Mouse (Mus musculus): ENCODE data around the gene Spc25. TPM values are rescaled to one million over a fixed set of nuclear protein-coding genes. Genes with fewer than 3 reads are reported as not detected.

The Spc25 gene
- polyA plus RNA-seq, 1 experiment, result 1.3 TPM

- Histone ChIP-seq H3K4me3 (ENCODE audit: insufficient read depth, low read depth, low read length) (no peak overlapping the region), H3K4me1 (ENCODE audit: control insufficient read depth, insufficient read depth, insufficient read length, low read length) (no peaks in the 10 kb centered on the region), H3K27ac (replicated peaks; ENCODE audit: low read depth, low read length) (no peak overlapping the region)
These were observed 56.8 kb downstream of the Spc25 start for GRCm38 (mm10) chr2:69149154-69149553.

GRCm38 (mm10) chr2:69148691-69149090, 57.3 kb downstream of the Spc25 start:
- no peaks in the 10 kb centered on the region for H3K4me1 ChIP-seq (ENCODE audit: control insufficient read depth, insufficient read depth, insufficient read length, low read length)
- H3K27ac ChIP-seq (replicated peaks; ENCODE audit: low read depth, low read length), result no peak overlapping the region
- H3K4me3 ChIP-seq (ENCODE audit: insufficient read depth, low read depth, low read length), result no peak overlapping the region

Other genes starting within 250 kb of the Spc25 start
- 3.3 and 3.6 TPM in 2 replicates for gene Nostrin, start 70.4 kb downstream of the Spc25 start, polyA plus RNA-seq (2012; ENCODE audit: insufficient read depth, insufficient read length, missing spikeins)
- not detected in 2 replicates for gene G6pc2, start 4.9 kb upstream of the Spc25 start, polyA plus RNA-seq (2012; ENCODE audit: insufficient read depth, insufficient read length, missing spikeins)
- not detected in 2 replicates for gene Abcb11, start 136.4 kb upstream of the Spc25 start, polyA plus RNA-seq (2012; ENCODE audit: insufficient read depth, insufficient read length, missing spikeins)
- 4.6 and 8.4 TPM in 2 replicates for gene Dhrs9, start 174.3 kb upstream of the Spc25 start, polyA plus RNA-seq (2012; ENCODE audit: insufficient read depth, insufficient read length, missing spikeins)

Measured in brown adipose tissue, adult 24 weeks (tissue).